Mouse (Mus musculus): ENCODE results near the gene Psmb3. TPM values are rescaled to one million over a fixed set of nuclear protein-coding genes. Genes with fewer than 3 reads are reported as not detected.

Gene Psmb3
- polyA plus RNA-seq, 1 experiment from 2014 or later, result 79.7 TPM

DNA sequence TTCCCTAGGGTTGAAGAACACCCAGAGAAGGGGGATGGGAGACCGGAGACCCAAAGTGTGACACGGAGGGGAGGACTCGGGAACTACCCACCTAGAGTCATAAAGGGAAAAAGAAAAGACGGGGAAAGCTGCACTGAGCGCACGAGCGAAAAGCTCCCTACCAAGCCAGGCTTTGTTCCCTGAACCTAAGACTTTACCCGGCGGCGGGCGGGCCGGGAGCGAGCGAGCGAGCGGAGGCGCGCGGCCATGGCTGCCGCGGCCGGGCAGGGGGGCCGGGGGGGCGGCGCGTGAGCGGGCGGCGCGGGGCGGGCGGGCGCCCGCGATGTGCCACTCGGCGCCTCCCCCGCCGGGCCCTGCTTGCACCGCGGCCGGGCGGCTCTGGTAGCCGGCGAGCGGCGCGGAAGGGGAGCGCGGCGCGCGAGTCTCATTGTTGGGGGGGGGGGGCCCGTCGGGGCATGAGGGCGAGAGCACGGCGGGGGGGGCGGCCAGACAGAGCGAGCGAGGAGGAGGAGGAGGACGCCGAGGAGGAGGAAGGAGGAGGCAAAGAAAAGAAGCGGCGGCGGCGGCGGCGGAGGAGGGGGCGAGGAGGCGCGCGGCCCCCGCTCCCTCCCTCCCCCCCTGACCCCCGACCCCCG is 40.2 kb upstream of the Psmb3 start, which contains the start of gene Mllt6:
Gene Mllt6, plus strand, starts transcription at position 522 of the 635 bp plus-strand sequence.
- Histone ChIP-seq H3K36me3 (ENCODE audit: inconsistent target) (peaks cover 17% of the 10 kb centered on the region; the same call in 1 of the 2 replicates), H3K79me2 (ENCODE audit: inconsistent target) (peaks cover 21% of the 10 kb centered on the region), H3K4me3 (ENCODE audit: inconsistent target) (peak within 1 kb of the TSS; percentile 45), H3K27ac (peak within 1 kb of the TSS; percentile 29)
- WGBS (ENCODE audit: missing documents), result 0% methylated on average over 12 of the region's 76 CpGs

GRCm38 (mm10) chr11:97663528-97664338 is 39.5 kb upstream of the Psmb3 start:
- H3K79me2 ChIP-seq (ENCODE audit: inconsistent target), result peaks cover 14% of the 10 kb centered on the region; the same call in 1 of the 2 replicates
- peak overlapping the region; percentile 45 for H3K4me3 ChIP-seq (ENCODE audit: inconsistent target)
- no peak overlapping the region for H3K27ac ChIP-seq
- peaks cover 24% of the 10 kb centered on the region for H3K36me3 ChIP-seq (ENCODE audit: inconsistent target)
- 3% methylated on average over 40 of the region's 57 CpGs for WGBS (ENCODE audit: missing documents)

DNA sequence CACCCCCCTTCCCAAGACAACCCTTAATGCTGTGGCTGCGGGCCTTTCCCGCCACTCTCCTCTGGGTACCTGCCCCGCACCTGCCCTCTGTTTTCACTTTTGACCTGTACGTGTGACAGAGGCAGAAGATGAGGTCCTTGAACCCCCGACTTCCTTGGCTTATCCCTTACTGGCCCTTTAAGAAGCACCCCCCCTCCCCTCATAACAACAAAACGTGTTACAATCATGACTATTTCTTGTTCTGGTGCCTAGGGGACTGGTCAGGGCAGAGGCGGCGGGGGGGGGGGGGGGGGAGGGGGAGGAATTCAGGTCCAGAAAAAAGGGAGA is 38.9 kb upstream of the Psmb3 start:
- Histone ChIP-seq H3K36me3 (ENCODE audit: inconsistent target) (peaks cover 29% of the 10 kb centered on the region), H3K79me2 (ENCODE audit: inconsistent target) (peaks cover 13% of the 10 kb centered on the region; the same call in 1 of the 2 replicates), H3K27ac (no peak overlapping the region), H3K4me3 (ENCODE audit: inconsistent target) (peak overlapping the region; percentile 45)
- 18% methylated on average over 6 of the region's 8 CpGs for WGBS (ENCODE audit: missing documents)

DNA sequence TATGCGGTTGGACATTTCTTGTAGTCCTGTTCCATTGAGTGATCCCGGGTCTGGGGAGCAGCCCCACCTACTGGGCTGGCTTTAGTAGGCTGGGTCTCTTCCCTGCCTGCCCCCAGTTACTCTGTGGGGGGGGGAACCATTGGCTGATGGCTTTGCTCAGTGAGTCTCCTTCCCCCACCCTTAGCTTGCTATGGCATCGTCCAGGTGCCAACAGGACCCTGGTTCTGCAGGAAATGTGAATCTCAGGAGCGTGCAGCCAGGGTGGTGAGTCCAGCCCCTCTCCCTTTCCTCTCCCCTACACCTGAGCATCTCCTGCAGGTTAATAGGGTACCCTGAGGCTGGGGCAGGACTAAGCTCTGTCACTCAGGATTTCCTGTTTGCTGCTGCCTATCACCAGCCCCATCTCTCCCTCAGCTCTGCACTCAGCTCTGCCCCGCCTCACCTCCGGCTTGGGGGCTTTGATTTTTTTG is 38.4 kb upstream of the Psmb3 start:
- H3K36me3 ChIP-seq (ENCODE audit: inconsistent target), result peaks cover 32% of the 10 kb centered on the region
- H3K4me3 ChIP-seq (ENCODE audit: inconsistent target), result no peak overlapping the region

DNA sequence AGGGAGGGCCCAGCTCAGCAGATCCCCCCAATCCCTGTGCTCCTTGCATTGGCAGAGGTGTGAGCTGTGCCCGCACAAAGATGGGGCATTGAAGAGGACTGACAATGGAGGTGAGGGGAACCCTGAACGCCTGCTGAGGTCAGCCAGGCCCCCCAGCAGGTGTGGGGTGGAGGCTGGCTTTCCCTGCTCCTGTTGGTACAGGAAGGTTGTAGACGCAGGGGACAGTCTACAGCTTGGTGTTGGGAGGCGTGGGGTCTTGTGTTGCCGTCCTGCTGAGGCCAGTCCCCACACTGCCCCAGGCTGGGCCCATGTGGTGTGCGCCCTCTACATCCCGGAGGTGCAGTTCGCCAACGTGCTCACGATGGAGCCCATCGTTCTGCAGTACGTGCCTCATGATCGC is 37.8 kb upstream of the Psmb3 start:
- Histone ChIP-seq H3K4me3 (ENCODE audit: inconsistent target) (no peak overlapping the region), H3K36me3 (ENCODE audit: inconsistent target) (peaks cover 38% of the 10 kb centered on the region), H3K27ac (no peak overlapping the region), H3K79me2 (ENCODE audit: inconsistent target) (peaks cover 13% of the 10 kb centered on the region; the same call in 1 of the 2 replicates)
- WGBS (ENCODE audit: missing documents), result 94% methylated on average over 13 of the region's 13 CpGs

More for the DNA sequence above, 38.4 kb upstream of the Psmb3 start:
- Histone ChIP-seq H3K79me2 (ENCODE audit: inconsistent target) (peaks cover 13% of the 10 kb centered on the region; the same call in 1 of the 2 replicates), H3K27ac (no peak overlapping the region)
- WGBS (ENCODE audit: missing documents), result 59% methylated on average over 6 of the region's 6 CpGs

DNA sequence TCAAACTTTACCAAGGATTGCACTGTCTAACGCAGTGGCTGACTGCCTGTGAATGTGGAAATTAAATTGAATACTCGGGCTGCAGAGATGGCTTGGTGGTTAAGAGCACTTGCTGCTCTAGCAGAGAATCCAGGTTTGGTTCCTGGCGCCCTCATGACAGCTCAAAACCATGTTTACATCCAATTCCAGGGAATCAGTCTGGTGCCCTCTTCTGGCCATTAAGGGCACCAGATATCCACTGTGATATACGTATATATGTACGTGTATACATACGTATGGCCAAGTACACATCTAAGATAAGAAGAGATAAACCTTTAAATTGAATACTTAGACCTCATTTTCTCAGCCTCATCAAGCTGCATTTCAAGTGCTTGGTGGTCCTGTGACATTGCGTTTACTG is 37.0 kb upstream of the Psmb3 start:
- Histone ChIP-seq H3K27ac (no peak overlapping the region), H3K4me3 (ENCODE audit: inconsistent target) (no peak overlapping the region), H3K36me3 (ENCODE audit: inconsistent target) (peaks cover 46% of the 10 kb centered on the region), H3K79me2 (ENCODE audit: inconsistent target) (peaks cover 13% of the 10 kb centered on the region; the same call in 1 of the 2 replicates)
- 95% methylated on average over 7 of the region's 7 CpGs for WGBS (ENCODE audit: missing documents)

DNA sequence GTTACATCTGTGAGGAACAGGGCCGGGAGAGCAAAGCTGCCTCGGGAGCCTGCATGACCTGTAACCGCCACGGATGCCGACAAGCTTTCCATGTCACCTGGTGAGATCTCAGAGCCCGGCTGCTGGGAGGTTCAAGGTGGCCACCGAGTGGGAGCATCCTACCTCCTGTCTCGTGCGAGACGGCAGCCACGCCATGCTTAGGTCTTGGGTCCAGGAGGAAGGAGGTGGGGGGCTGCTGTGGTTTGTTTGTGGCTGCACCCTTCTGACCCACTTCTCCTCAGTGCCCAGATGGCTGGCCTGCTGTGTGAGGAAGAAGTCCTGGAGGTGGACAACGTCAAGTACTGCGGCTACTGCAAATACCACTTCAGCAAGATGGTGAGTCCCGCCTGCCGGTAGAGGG is 36.4 kb upstream of the Psmb3 start:
- H3K79me2 ChIP-seq (ENCODE audit: inconsistent target), result peaks cover 13% of the 10 kb centered on the region; the same call in 1 of the 2 replicates
- H3K36me3 ChIP-seq (ENCODE audit: inconsistent target), result peaks cover 49% of the 10 kb centered on the region
- WGBS (ENCODE audit: missing documents), result 83% methylated on average over 15 of the region's 15 CpGs
- no peak overlapping the region for H3K4me3 ChIP-seq (ENCODE audit: inconsistent target)
- no peak overlapping the region for H3K27ac ChIP-seq

DNA sequence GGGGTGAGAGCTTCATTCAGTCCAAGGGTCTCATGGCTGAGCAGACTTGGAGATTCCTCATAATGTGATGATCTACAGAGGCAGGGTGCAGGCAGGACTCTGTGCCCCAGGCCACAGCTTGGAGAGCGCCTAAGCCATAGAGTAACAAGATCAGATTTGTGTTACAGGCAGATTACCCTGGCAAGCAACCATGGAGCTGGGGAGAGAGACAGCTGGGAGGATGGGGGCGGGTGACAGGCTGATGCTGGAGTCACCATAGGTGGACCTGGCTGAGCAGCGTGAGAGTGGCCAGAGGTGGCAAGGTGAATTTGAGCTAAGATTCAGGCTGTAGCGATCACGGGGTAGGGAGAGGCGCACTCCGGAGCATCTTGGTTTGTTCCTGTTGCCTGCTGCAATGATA is 35.0 kb upstream of the Psmb3 start:
- 91% methylated on average over 7 of the region's 7 CpGs for WGBS (ENCODE audit: missing documents)

DNA sequence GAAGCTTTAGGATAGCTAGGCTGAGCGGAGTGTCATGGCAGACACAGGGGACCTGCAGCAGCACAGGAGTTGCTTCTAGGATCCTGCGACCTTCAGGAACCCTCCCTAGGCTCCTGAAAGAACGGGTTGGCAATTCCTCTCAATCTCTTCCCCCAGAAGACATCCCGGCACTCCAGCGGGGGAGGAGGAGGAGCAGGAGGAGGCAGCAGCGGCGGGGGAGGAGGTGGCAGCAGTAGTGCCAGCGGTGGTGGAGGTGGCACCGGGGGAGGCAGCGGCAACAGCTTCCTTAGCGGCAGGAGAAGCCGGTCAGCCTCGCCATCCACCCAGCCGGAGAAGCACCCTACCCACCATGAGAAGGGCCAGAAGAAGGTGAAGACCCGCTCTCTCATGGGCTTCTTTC is 33.9 kb upstream of the Psmb3 start:
- Histone ChIP-seq H3K79me2 (ENCODE audit: inconsistent target) (peaks cover 7% of the 10 kb centered on the region; the same call in 1 of the 2 replicates), H3K36me3 (ENCODE audit: inconsistent target) (peaks cover 67% of the 10 kb centered on the region), H3K27ac (no peak overlapping the region), H3K4me3 (ENCODE audit: inconsistent target) (no peak overlapping the region)
- 91% methylated on average over 8 of the region's 15 CpGs for WGBS (ENCODE audit: missing documents)

More for the DNA sequence above, 35.0 kb upstream of the Psmb3 start:
- Histone ChIP-seq H3K4me3 (ENCODE audit: inconsistent target) (no peak overlapping the region), H3K79me2 (ENCODE audit: inconsistent target) (peaks cover 13% of the 10 kb centered on the region; the same call in 1 of the 2 replicates), H3K36me3 (ENCODE audit: inconsistent target) (peaks cover 60% of the 10 kb centered on the region), H3K27ac (no peak overlapping the region)

GRCm38 (mm10) chr11:97669829-97670228 is 33.4 kb upstream of the Psmb3 start:
- Histone ChIP-seq H3K27ac (no peak overlapping the region), H3K36me3 (ENCODE audit: inconsistent target) (peaks cover 72% of the 10 kb centered on the region), H3K4me3 (ENCODE audit: inconsistent target) (no peak overlapping the region), H3K79me2 (ENCODE audit: inconsistent target) (peaks cover 3% of the 10 kb centered on the region; the same call in 1 of the 2 replicates)
- WGBS (ENCODE audit: missing documents), result 76% methylated on average over 6 of the region's 6 CpGs

- 90% methylated on average over 13 of the region's 13 CpGs for WGBS (ENCODE audit: missing documents)
- Histone ChIP-seq H3K27ac (no peak overlapping the region), H3K4me3 (ENCODE audit: inconsistent target) (no peak overlapping the region), H3K79me2 (ENCODE audit: inconsistent target) (no peaks in the 10 kb centered on the region), H3K36me3 (ENCODE audit: inconsistent target) (peaks cover 74% of the 10 kb centered on the region)
Observed at GRCm38 (mm10) chr11:97670234-97671176, 32.7 kb upstream of the Psmb3 start.

DNA sequence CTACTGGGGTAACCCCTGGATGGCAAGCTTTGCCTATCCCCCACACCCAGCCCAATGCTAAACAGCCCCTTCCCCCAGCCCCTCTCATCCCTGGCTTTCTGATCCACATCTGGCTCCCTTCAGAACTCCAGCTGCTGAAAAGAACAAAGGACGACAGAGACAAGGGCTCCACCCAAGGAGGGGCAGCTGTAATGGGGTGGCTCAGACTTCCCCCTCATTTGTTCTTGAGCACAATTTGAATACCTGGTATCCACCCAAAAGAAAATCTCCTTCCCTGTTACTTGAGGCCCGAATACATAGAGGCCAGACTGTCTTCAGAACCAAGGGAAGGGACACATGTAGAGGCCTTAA is 32.0 kb upstream of the Psmb3 start:
- Histone ChIP-seq H3K4me3 (ENCODE audit: inconsistent target) (no peak overlapping the region), H3K36me3 (ENCODE audit: inconsistent target) (peaks cover 74% of the 10 kb centered on the region), H3K27ac (no peak overlapping the region), H3K79me2 (ENCODE audit: inconsistent target) (no peaks in the 10 kb centered on the region)
- 94% methylated on average over 2 of the region's 2 CpGs for WGBS (ENCODE audit: missing documents)

DNA sequence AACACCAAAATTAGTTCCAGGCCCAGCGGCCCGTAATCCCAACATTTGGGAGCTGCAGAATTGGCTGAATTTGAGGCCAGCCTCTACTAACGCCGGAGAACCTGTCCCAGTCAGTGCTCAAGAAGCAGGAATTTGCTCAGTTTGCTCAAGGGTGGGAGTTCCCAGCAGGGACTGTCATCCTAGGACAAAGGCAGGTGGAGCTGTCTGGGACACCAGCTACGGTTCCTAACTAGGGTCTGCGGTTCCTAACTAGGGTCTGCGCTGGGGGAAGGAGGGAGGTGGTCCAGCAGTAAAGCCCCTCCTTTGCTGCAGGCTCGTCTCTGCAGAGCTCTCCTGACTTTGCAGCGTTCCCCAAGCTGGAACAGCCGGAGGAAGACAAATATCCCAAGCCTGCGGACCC is 30.1 kb upstream of the Psmb3 start:
- WGBS (ENCODE audit: missing documents), result 97% methylated on average over 11 of the region's 11 CpGs
- Histone ChIP-seq H3K27ac (no peak overlapping the region), H3K36me3 (ENCODE audit: inconsistent target) (peaks cover 79% of the 10 kb centered on the region), H3K79me2 (ENCODE audit: inconsistent target) (no peaks in the 10 kb centered on the region), H3K4me3 (ENCODE audit: inconsistent target) (no peak overlapping the region)

DNA sequence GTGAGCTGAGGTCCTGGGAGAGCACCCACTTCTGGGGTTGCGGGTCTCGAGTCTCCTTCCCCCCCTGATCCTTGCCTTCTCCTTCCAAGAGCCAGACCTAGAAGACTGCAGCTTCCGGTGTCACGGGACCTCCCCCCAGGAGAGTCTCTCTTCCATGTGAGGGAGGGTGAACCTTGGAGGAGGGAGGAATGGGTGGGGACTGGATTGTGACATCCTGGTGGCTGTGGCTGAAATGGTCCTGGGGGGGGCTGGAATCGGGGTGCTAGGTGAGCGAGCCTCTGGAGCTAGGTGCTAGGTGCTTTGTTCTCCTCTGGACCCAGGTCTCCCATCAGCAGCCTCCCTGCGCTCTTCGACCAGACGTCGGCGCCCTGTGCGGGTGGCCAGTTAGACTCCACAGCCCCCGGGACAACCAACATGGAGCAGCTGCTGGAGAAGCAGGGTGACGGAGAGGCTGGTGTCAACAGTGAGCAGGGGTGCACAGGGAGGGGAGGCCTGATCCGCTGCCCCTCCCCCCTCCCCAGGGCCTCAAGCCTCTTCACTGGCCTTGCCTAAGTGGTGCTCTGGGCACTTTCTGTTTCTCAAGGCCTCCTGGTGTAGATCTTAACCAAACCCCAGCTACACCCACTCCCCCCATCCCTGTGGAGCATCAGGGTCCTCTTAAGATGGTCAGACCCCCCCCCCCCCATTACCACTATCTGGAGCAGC is 27.0 kb upstream of the Psmb3 start:
- 97% methylated on average over 14 of the region's 15 CpGs for WGBS (ENCODE audit: missing documents)
- Histone ChIP-seq H3K4me3 (ENCODE audit: inconsistent target) (no peak overlapping the region), H3K36me3 (ENCODE audit: inconsistent target) (peaks cover 73% of the 10 kb centered on the region), H3K27ac (no peak overlapping the region), H3K79me2 (ENCODE audit: inconsistent target) (no peaks in the 10 kb centered on the region)
